Mouse (Mus musculus) heart, adult 2 months (tissue): ENCODE measurements at regions not wholly inside any gene's neighbourhood (a gene's known extent, or its start where the extent isn't known, plus 50 kb on each side); places are given as distances from the start of the nearest gene placed in this dataset.

Experiments used
- CTCF ChIP-seq: fragments of 200-600 bp; IDR thresholded peaks from 2 replicates; pipeline ENCODE4 v1.8.1; 2022; ENCODE audit warnings: antibody characterized with exemption, mild to moderate bottlenecking, moderate library complexity
- EP300 ChIP-seq: fragments of 200-500 bp; IDR thresholded peaks from 2 replicates; pipeline ENCODE4 v1.6.1; 2011; ENCODE audit warnings: low read depth, low read length, control low read depth; ENCODE audit not compliant: insufficient read depth
- POLR2A ChIP-seq: fragments of 200-500 bp; IDR thresholded peaks from 2 replicates; pipeline ENCODE4 v1.6.1; 2011; ENCODE audit warnings: mild to moderate bottlenecking, low read depth, low read length, control low read depth; ENCODE audit not compliant: insufficient read depth

DNA sequence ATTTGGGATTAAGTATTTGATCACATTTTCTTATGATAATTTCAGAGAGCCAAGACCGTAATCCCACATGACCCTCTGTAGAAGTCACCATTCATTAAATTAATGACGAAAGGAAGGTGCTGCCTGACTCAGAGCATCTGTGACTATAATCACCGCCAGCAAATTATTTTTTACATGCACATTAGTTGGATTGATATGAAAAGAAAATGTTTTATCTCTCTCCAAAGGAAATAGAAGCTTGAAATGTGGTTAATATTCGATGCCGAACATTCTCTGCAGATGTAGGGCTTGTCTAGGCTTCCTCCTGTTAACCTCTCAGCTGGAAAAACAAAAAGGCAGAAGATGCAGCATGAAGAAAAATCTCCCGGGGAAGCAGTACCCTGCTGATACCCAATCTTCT is 54.2 kb upstream of the Echdc3 start:
- TF ChIP-seq CTCF (no peak), POLR2A (no peak), EP300 (no peak)
